Mouse (Mus musculus): ENCODE measurements around the gene Ank3.

- no peak for TF ChIP-seq POLR2A (IDR thresholded peaks at IDR 0.05; ENCODE audit: control insufficient read depth in 1 of 2, insufficient read depth in 1 of 2, low read depth in 1 of 2, low read length in 2 of 2, poor library complexity in 1 of 2)
- no peak for TF ChIP-seq HCFC1 (IDR thresholded peaks at IDR 0.05; ENCODE audit: low read depth, low read length)
- TF ChIP-seq NRF1 (IDR thresholded peaks at IDR 0.05; ENCODE audit: insufficient read depth, low read depth, low read length, poor library complexity, severe bottlenecking) = no peak
- no peak for TF ChIP-seq GABPA (IDR thresholded peaks at IDR 0.05; ENCODE audit: low read depth, low read length)
- no peak for TF ChIP-seq CTCF (IDR thresholded peaks at IDR 0.05 in 2 of 3, conservative IDR thresholded peaks at IDR 0.05 in 1 of 3; ENCODE audit: control insufficient read depth in 1 of 3, insufficient read depth in 1 of 3, low read depth in 2 of 3, low read length in 3 of 3, poor library complexity in 1 of 3, severe bottlenecking in 1 of 3)
- TF ChIP-seq JUND (IDR thresholded peaks at IDR 0.05; ENCODE audit: low read depth, low read length) = no peak
These were observed 13.4 kb upstream of the Ank3 start for GRCm38 (mm10) chr10:69385136-69385535.

Measured in MEL (cell line).